Mouse (Mus musculus): ENCODE results near the gene Fras1. TPM values are rescaled to one million over a fixed set of nuclear protein-coding genes. Genes with fewer than 3 reads are reported as not detected.

The Fras1 gene
- polyA plus RNA-seq, 1 experiment from 2014 or later: 1.2 TPM

DNA sequence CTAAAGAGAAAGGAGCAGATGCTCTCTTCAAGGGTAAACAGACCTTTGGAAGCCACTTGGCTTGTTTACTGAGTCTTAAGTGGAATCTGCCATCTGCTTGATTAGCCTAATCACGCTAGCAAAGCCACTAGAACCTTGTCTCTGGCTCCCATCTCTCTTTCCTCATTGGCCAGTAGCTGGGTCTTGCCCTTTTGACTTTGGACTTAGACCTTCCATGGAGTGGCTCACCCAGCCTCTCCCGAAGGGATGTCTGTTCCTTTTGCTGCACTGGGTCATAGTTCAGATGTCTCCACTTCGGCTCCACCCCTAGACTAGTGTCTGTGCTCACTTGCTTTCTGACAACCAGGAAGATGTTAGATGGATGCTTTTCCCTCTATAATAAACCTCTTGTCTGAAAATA, 28.8 kb downstream of the Fras1 start:
- no peak for DNase-seq (ENCODE audit: low spot score)

DNA sequence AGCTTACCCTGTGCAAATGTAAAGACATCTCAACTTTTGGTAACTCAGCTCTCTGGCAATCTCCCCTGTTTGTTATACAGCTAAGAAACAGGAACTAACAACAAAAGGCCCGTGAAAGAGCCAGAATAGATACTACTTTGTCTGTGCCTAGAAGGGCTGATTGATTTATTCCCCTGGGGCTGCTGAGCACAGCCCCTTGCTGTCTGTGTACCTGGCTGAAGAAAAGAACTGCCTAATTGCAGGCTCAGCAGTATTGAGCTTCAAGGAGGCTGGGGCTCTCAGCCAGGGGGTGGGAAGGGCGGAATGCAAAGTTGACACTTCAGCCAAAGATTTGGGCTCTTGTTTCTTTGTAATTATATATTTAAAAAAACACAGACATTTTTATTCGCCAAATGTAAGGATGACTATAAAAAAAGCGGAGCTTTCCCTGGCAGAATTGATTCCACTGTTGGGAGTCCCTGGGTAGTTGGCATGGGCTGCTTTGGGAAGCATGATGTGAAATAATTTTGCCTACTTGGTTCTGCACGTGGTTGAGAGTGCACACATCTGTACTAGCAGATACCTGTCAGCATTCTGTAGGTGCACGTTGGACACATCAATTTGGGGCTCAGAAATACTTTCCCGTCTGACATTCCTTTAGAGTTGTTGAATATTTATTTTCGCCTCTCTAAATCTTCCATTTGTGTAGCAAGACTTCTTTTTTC, 31.5 kb downstream of the Fras1 start:
- DNase-seq (ENCODE audit: low spot score): no peak

DNA sequence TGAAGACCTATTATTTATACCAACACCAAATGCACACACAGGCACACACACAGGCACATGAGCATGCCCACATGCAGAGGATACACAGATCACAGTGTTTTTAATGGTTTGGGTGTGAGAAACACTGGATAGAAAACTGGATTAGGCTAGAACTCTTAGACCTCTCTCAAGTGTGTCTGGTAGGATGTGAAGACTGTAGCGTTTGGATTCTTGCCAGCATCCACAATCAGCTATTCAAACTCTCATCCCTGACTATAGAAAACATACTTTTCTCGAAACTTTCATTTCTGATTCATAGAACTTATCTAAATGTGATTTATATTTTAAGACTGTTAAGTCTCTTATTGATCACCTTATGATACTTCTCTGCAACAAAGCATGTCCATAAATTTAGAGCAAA, 34.5 kb downstream of the Fras1 start:
- no peak for DNase-seq (ENCODE audit: low spot score)

DNA sequence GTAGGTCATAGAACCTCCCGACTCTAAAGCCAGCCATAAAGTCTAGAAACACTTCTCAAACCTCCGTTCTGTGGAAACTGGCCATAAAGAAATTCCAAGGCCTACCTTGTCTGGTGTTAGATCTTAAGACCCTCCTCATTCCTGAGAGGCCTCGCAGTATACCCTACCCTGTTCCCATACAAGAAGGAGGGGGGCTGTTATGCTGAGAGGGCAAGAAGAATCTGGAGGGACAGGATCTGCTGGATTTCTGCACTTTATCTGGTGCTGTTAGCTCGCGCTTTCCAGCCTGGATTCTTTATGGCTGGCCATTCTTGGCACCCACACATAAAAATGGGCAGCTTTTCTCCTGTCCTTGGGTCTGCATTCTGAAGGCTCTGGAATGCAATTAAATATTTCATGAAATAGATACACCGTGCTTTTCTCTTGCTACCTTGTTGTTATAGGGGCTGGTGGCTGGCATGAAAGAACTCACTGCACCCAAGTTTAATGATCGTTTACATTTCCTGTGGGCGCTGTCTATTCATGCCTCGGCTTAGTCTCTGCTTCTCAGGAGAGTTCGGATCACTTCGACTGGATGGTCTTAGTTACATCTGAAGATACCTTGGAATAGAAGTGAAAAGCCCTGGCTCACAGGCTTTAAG, 39.1 kb downstream of the Fras1 start:
- DNase-seq (ENCODE audit: low spot score): no peak

DNA sequence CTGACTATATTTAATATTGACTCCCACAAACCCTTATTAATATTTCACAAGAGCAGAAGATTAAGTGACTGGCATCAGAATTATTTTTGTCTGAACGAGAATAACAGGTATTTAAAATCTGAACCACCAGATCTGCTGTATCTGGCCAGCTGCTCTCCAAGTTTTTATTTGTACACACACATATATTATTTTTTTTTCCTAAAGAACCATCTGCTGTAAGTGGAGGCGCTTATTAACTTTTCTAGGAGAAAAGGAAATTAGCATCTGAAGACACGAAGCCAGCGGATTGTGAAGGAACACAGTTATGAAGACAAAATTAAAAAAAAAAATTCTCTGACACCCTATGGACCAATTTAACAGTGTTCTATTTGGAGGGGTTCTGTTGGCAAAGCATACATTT, 43.4 kb downstream of the Fras1 start:
- no peak for DNase-seq (ENCODE audit: low spot score)

DNA sequence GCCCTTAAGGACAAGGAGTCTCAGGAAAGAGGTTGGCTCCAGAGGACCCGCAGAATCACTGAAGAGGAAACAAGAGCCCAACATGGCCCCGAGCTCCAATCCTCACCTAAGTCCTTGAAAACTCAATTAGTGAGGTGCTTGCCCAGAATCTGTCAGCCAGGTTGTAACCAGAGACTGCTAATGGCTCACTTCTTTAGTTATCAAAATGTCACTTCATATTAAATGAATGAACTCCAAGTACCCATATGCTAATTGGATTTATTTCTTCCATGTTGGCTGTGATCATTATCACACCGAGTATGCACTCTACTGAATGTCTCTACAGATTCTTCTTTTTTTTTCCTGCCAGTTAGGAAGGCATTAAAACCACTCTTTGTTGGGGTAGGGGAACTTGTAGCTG, 47.8 kb downstream of the Fras1 start:
- no peak for DNase-seq (ENCODE audit: low spot score)

DNA sequence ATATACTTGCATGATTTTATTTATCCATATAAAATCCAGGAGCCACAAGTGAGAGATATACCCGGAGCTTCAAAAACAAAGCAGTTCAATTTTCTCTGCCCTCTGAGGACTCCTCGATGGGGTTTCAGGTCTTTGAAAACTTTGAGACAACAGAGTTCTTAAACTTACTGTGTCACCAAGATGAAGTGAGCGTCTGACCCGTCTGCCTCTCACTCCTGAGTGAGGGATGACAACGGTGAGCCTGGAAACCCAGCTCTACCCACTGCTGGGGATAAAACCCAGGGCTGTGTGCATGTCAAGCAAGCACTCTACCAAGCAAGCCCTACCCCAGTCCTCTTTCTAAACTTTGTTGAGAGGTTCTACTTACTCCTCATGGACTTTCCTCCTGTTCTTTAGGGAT, 49.0 kb downstream of the Fras1 start:
- DNase-seq (ENCODE audit: low spot score): no peak

DNA sequence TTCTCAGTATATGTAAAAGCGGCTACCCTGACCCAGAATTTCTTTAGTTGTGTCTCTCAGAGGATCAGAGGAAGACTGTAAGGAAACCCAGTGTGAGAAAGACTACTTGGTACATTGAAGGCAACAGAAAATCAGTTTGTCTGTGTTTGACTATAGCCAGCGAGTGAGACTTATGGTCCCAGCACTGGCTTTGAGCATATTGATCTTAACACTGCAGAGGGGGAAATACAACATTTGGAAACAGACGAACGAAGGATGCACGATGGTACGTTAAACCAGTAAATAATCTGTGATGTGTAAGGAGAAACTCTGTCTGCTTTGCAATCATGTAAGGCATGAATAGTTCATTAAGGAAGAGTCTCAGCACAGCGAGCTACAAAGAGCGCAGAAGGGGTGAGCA, 51.6 kb downstream of the Fras1 start:
- no peak for DNase-seq (ENCODE audit: low spot score)

DNA sequence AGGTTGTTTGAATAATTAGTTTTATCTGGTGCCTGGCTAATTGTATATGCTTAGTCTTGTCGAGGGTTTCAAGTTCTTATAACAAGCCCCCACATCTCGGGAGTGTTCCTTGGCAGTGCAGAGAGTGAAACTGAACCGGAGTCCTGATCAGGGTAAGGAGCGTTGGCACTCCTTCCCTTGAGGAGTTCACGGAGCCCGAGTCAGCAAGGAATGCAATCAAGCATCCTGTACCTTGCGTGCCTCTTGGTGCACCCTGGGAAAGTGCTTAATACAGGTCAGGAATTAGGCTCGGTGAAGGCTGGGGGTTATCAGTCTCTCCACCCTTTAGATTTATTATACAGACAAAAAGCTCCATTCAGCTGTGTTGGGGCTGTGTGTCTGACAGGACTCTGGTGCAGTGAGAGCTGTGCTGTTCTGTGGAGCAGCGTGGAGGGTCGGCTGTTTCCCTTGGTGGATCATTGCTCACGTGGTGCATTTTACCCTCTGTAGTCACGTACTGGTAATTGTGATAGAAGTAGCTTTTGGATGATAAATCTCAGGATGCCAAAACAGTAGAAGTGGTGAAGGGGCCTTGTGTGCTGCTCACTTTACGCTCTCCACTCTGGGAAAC, 55.9 kb downstream of the Fras1 start:
- DNase-seq (ENCODE audit: low spot score): no peak

DNA sequence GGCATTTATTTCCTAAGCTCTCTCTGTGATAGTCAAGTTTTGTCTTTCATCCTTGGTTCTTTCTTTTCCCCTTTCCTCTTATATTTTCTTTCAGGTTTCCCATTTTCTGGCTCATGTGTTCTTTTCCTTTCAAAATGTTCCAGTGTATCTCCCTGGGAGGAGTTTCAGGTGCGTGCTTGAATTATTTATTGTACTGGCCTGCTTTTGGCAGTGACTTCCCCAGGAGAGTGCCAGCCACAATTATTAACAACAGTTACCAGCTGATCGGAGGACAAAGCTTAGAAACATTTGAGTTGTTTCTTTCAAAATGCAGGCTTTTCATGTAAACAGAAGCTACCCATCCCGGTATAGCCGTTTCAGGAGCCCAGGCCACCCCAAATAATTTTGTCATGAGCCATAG, 64.1 kb downstream of the Fras1 start:
- DNase-seq (ENCODE audit: low spot score): no peak

DNA sequence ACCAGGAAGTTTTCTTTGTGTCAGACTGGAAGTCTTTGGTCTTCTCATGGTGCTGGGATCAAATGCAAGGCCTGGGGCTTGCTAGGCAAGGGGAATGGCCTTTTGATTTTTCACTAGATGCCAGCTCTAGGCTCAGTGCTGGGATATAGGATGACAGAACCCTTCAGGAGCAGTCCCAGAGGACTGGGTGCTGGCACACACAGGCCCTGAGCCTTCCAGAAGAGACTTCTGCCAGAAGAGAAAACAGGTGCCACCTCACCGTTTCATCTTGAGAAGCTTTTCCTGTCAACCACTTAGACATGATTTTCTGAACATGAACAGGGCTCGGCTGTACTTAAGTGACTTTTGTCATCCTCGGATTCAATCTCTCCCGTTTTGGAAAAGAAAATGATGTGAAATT, 66.1 kb downstream of the Fras1 start:
- DNase-seq (ENCODE audit: low spot score): no peak

DNA sequence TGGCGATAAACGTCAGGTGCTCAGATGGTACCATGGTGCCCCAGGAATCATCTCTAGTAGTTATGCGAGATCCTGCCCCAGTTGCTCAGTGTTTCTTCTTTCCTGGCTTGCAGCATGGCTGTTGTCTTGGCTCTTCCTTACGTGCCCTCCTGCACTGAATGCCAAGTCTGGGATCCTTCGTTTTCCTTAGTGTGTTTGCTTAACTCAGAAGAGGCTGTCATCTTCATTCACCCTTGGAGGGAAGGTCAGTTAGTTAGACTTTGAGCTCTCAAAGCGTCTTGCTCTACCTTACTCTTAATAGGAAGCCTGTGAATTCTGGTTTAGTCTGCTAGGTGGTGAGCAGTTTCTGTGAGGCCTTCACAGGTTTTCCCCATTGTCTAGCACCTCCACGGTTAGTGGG, 73.7 kb downstream of the Fras1 start:
- no peak for DNase-seq (ENCODE audit: low spot score)

DNA sequence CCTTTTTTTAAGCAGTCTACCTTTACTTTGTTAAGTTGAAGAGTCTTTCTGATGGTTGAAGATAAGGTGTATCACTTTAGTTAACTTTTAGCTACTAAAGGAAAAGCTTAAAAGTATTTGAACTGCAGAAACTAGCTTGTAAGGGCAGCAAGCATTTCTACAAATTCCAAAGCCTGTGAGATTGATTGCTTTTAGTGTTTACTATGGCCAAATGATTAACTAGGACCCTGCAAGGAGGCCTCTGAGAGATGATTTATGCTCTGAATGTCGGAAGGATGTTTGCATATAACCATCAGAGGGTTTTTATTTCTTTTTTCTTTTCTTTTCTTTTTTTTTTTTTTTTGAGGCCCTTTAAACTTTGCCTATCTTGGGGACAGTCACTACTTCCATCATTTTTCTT, 78.3 kb downstream of the Fras1 start:
- DNase-seq (ENCODE audit: low spot score): no peak

DNA sequence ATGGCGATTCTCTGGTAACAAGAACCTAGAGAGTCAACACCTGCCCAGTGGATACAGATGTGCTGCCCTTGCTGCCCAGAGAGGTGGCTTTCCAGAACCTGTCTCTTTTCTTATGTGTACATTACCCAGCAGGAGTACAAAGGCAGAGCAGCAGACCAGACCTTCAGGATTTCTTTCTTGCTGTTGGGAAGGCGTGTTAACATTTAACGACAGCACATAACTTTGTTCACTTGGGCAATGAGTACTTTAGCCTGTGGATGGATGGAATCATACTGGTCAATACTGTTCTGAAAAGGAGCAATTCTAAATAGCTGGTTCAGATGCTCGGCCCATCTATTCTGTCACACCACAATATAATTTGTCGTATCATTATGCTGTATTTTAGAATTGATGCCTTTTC, 79.6 kb downstream of the Fras1 start:
- DNase-seq (ENCODE audit: low spot score): no peak

DNA sequence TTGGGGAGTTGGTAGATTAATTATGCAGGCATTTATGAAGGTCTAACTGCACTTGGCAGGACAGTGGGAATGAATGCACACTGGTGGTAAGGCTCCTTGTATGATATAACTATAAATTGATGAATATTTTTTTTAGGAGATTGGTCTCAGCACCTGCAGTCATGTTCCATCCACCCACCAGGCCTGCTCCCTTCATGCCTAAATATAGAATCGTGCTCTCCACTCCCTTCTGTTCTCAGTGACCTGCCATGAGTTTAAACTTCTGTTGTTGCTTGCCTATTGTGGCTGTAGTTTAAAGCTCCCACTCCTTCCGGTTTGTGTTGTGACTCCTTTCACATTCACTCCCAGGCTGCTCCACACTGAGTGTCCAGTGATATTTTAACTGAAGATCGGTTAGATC, 80.7 kb downstream of the Fras1 start:
- no peak for DNase-seq (ENCODE audit: low spot score)

DNA sequence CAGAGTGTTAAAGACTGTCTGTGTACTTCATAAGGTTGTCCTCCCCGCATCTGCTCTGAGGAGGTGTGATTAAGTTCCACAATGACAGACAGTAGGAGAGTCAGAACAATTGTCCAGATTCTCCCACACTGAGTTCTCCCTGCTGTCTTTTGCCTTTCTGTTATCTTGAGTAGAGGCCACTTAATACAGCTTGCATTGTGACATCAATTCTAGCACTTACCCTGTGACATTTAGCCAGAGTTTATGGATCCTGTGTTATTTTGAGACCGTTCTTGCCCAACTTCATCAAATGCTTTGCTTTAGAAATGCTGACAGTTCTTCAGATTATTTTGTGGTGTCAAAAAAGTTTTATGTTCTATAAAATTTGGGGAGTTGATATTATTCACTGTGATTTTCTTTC, 81.5 kb downstream of the Fras1 start:
- DNase-seq (ENCODE audit: low spot score): no peak

DNA sequence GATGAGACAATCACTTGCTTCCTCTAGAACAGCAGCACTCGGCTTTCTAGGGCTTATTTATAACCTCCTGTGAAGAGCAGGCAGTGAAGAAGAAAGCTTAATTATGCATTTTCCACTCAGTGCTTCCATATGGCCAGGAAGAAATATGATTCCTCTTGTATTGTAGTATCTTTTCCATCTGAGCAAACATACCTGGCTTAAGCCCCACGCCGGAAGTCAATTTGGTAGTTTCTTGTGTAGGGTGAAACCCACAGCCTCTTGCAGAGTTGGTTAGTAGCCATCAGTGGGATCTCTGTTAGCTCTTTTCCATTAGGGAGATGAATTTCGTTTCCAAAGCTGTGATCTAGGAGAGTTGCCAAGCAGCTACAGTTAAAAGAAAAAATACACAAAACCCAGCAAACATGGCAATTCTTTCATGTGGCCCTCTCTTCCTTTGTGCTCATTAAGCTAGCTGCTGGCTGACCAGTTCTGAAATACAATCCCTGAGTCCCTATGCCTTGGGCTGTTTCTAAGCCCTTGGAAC, 83.7 kb downstream of the Fras1 start:
- no peak for DNase-seq (ENCODE audit: low spot score)

DNA sequence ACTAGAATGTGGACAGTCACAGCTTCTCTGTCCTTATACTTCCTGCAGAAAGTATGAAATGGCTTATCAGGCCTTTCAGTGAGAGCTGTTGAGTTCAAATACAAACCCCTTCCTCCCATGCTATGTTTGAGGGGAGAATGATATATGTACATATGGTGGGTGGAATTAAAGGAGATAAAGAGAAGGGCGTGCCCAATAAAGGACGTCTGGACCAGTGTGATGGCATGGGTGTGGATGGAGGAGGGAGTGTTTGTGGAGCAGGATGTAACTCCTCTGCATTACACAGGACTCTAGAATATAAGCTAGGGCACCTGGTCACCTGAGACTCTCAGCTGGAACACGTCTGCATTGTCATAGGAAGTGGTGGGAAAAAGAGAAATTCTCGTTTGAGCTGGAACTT, 85.8 kb downstream of the Fras1 start:
- DNase-seq (ENCODE audit: low spot score): no peak

DNA sequence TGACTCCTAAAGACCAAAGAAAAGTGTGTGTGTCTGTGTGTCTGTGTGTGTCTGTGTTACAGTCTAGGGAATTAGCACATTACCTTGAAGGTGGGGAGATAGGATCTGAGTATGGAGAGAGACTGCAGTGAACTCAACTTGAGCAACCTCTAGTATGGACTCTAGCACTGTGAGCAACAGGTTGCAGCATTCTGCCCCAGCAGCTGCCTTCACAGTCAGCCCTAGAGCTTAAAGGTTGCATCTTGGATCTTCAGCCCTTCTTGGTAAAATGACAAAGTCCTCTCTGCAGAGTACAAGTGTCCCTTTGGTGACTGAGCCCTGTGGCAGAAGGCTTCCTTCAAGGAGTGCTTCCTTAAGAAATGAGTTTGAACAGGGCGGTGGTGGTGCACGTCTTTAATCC, 88.4 kb downstream of the Fras1 start:
- no peak for DNase-seq (ENCODE audit: low spot score)

DNA sequence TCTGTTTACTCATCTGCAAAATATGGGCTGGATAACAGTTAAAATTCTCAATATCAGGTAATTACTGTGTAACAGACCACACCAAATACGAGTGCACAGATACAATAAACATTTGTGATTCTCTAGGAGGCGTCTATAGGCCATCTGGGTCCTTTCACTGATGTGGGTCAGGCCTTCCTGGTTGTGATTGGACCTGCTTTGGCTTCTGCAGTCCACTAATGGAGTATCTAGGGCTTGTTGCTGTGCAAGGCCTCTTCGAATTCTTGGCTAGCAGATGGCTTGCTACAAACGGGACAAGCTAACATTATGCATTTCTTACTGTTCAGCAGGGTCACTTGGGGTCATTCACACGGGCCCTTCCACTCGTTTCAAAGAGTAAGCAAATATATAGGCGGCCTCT, 92.7 kb downstream of the Fras1 start:
- DNase-seq (ENCODE audit: low spot score): no peak

DNA sequence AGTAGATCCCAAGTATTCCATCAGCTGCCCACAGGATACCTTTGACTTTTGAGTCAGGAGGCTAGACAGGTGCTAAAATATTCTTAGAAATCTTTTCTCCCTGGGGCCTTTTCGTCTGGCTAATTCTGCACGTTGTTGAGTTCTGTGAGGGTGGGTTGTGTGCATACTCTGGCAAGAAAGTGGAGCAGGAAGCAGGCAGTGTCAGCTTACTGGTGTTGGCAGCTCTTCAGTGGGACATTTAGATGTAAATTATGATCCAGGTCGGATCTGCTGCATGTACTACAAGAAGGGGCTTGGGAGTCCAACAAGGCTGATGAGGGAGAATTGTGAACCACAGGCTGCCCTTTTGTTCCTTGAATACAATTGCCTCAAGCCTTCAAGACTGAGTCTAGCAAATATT, 98.2 kb downstream of the Fras1 start:
- DNase-seq (ENCODE audit: low spot score): no peak

DNA sequence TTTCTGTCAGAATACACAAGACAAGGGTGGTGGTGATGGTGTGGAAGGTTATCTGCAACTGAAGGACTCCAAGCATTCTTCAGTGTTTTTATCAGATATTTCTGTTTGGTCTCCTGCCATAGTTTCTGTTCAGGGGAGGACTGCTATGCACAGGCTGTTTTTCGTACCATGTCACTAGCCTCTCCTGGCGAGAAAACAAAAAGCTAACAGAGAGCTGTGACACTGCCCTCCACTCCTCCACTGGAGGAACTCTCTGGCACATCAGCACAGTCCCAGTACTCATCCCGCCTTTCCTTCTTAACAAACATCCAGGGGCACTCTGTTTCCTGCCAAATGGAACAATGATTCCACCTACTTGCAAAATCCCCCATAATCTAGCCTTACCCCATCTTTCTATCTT, 101.7 kb downstream of the Fras1 start:
- DNase-seq (ENCODE audit: low spot score): no peak

DNA sequence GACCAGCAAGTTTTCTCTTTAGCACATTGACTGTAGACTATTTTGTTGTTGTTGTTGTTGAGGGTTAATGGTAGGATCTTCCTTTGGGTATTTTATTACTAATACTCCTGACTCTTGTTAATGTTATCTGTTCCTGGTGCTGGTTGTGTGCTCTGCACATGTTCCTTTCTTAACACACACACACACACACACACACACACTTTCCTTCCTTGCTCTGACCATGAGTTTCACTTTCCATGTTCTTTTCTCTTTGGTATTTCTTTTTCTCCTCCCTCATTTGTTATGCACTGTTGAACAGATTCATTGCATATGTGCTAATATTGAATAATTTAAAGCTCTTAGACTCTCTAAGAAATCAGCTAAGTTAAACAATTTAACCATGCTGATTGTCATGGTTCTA, 105.2 kb downstream of the Fras1 start:
- no peak for DNase-seq (ENCODE audit: low spot score)

Data from thymus, postnatal 0 days (tissue).